Comparison of ENCODE assay signal across 8 mouse cellular contexts in genomic region chr13:52982703-52983102, GRCm38 (mm10). TPM values are rescaled to one million over a fixed set of nuclear protein-coding genes. Genes with fewer than 3 reads are reported as not detected.
DNase-seq lines count a peak whose midpoint lies in the region; ATAC-seq and TF ChIP-seq lines count a peak whose summit lies in the region.

No protein-coding gene starts in this region.

- peak; percentile 87 for TF ChIP-seq CTCF in ES-Bruce4 (IDR thresholded peaks at IDR 0.05; ENCODE audit: low read depth, low read length)
- TF ChIP-seq CTCF in lung, postnatal 0 days (IDR thresholded peaks at IDR 0.05) = peak; percentile 92

- no peak overlapping the region for H3K4me3 ChIP-seq in ES-Bruce4 (ENCODE audit: low read depth, low read length)
- H3K4me3 ChIP-seq in hindbrain, embryonic 11.5 days (ENCODE audit: low read depth, low read length) = no peak overlapping the region
- H3K4me3 ChIP-seq in lung, postnatal 0 days (ENCODE audit: low read depth, low read length) = peak overlapping the region; percentile 86; the same call in 1 of the 2 replicates

- ATAC-seq in hindbrain, embryonic 11.5 days (ENCODE audit: low FRiP score) = no peak
- no peak for ATAC-seq in lung, postnatal 0 days

- H3K9ac ChIP-seq in ES-Bruce4 (ENCODE audit: low read depth, poor library complexity, severe bottlenecking) = no peak overlapping the region
- H3K9ac ChIP-seq in hindbrain, embryonic 11.5 days (ENCODE audit: low read depth, low read length) = no peak overlapping the region
- H3K9ac ChIP-seq in lung, postnatal 0 days (replicated peaks; ENCODE audit: low read depth) = no peak overlapping the region

- no peaks in the 10 kb centered on the region for H3K4me1 ChIP-seq in ES-Bruce4 (ENCODE audit: control insufficient read depth, insufficient read depth, low read length)
- H3K4me1 ChIP-seq in hindbrain, embryonic 11.5 days (replicated peaks; ENCODE audit: control insufficient read depth, insufficient read depth, low read length) = peaks cover 4% of the 10 kb centered on the region; the same call in 1 of the 2 replicates
- peaks cover 2% of the 10 kb centered on the region; the same call in 1 of the 2 replicates for H3K4me1 ChIP-seq in lung, postnatal 0 days (ENCODE audit: insufficient read depth, low read depth, low read length)

- WGBS in hindbrain, embryonic 11.5 days = under 1% methylated on average over 12 of the region's 12 CpGs
- 0% methylated on average over 12 of the region's 12 CpGs for WGBS in lung, postnatal 0 days

- peaks cover 16% of the 10 kb centered on the region for H3K27me3 ChIP-seq in ES-Bruce4 (ENCODE audit: control insufficient read depth, insufficient read depth, low read length, poor library complexity, severe bottlenecking)
- peaks cover 5% of the 10 kb centered on the region for H3K27me3 ChIP-seq in hindbrain, embryonic 11.5 days (ENCODE audit: control insufficient read depth, insufficient read depth, low read length)
- H3K27me3 ChIP-seq in lung, postnatal 0 days (replicated peaks; ENCODE audit: insufficient read depth, low read length) = no peaks in the 10 kb centered on the region

- peak; percentile 76 for DNase-seq in cerebellum, adult 11-12 months
- peak; percentile 90 for DNase-seq in forelimb bud, embryonic 11.5 days (ENCODE audit: low read depth, low spot score)
- DNase-seq in hindbrain, embryonic 11.5 days (ENCODE audit: low spot score) = peak; percentile 95
- peak; percentile 96 for DNase-seq in layer of hippocampus, postnatal 10 days (ENCODE audit: low spot score in 2 of 2)
- peak; percentile 92 for DNase-seq in lung, postnatal 0 days (ENCODE audit: low spot score)
- DNase-seq in ovary, postnatal 10 days (ENCODE audit: low spot score) = peak; percentile 79
- peak; percentile 90 for DNase-seq in thymus, postnatal 14 days

- no peaks in the 10 kb centered on the region for H3K36me3 ChIP-seq in ES-Bruce4 (ENCODE audit: control insufficient read depth, insufficient read depth, low read length, poor library complexity, severe bottlenecking)
- no peaks in the 10 kb centered on the region for H3K36me3 ChIP-seq in hindbrain, embryonic 11.5 days (ENCODE audit: control insufficient read depth, insufficient read depth, low read length)
- H3K36me3 ChIP-seq in lung, postnatal 0 days (ENCODE audit: insufficient read depth, low read length) = no peaks in the 10 kb centered on the region

- TF ChIP-seq POLR2A in ES-Bruce4 (IDR thresholded peaks at IDR 0.05; ENCODE audit: insufficient read depth, low read length) = no peak

- H3K4me2 ChIP-seq in hindbrain, embryonic 11.5 days (replicated peaks; ENCODE audit: low read depth, low read length) = no peak overlapping the region
- peak overlapping the region; percentile 44 for H3K4me2 ChIP-seq in lung, postnatal 0 days (replicated peaks; ENCODE audit: low read depth, low read length)

- TF ChIP-seq EP300 in ES-Bruce4 (IDR thresholded peaks at IDR 0.05; ENCODE audit: insufficient read depth, low read depth, low read length) = no peak
- TF ChIP-seq EP300 in lung, postnatal 0 days (IDR thresholded peaks at IDR 0.05) = peak; percentile 72

- no peak overlapping the region for H3K27ac ChIP-seq in ES-Bruce4 (ENCODE audit: insufficient read depth, low read length)
- H3K27ac ChIP-seq in hindbrain, embryonic 11.5 days (ENCODE audit: low read depth, low read length) = no peak overlapping the region
- H3K27ac ChIP-seq in lung, postnatal 0 days (ENCODE audit: low read length) = no peak overlapping the region

- H3K9me3 ChIP-seq in ES-Bruce4 (replicated peaks; ENCODE audit: control insufficient read depth, insufficient read depth, low read length, poor library complexity, severe bottlenecking) = no peaks in the 10 kb centered on the region
- H3K9me3 ChIP-seq in hindbrain, embryonic 11.5 days (ENCODE audit: control insufficient read depth, low read length) = no peaks in the 10 kb centered on the region
- no peaks in the 10 kb centered on the region for H3K9me3 ChIP-seq in lung, postnatal 0 days (ENCODE audit: low read length)

RNA-seq across cellular contexts. Expression of gene Nfil3, which starts 1.8 kb away (rescaled TPM):
- 3.9 TPM in 2 replicates for polyA plus RNA-seq in ES-Bruce4 (2011; ENCODE audit: insufficient read depth, insufficient read length, low read depth, missing spikeins)
- polyA plus RNA-seq in hindbrain, embryonic 11.5 days (2014; fragmentation: Nextera tagmentation; extraction: Ambion mirVana) = 27.1 and 30.0 TPM in 2 replicates
- total RNA-seq in layer of hippocampus, postnatal 10 days (2021) = 10 to 100 TPM; 12.3 to 12.9 TPM
- 18.6 and 18.7 TPM in 2 replicates for polyA plus RNA-seq in lung, postnatal 0 days (2015; fragmentation: Nextera tagmentation; extraction: Ambion mirVana)

RNA-seq across cellular contexts. Expression of gene Auh, which starts 53.2 kb away (rescaled TPM):
- polyA plus RNA-seq in ES-Bruce4 (2011; ENCODE audit: insufficient read depth, insufficient read length, low read depth, missing spikeins) = 28.4 and 30.9 TPM in 2 replicates
- polyA plus RNA-seq in hindbrain, embryonic 11.5 days (2014; fragmentation: Nextera tagmentation; extraction: Ambion mirVana) = 44.3 and 46.9 TPM in 2 replicates
- 10 to 100 TPM; 80.7 to 81.5 TPM for total RNA-seq in layer of hippocampus, postnatal 10 days (2021)
- 43.3 and 45.1 TPM in 2 replicates for polyA plus RNA-seq in lung, postnatal 0 days (2015; fragmentation: Nextera tagmentation; extraction: Ambion mirVana)
